Mouse (Mus musculus) liver, postnatal 0 days (tissue): Measurements from ENCODE around the gene Klhl6. TPM values are rescaled to one million over a fixed set of nuclear protein-coding genes. Genes with fewer than 3 reads are reported as not detected.
A peak's percentile ranks its signal among the peaks of the same experiment; 100 is the strongest.

Experiments
- ATAC-seq: fragments of 200-750 bp; cut with Nextera tagmentation; 2 replicates; pipeline ENCODE4 v1.8.0; 2017; ENCODE audit warnings: mild to moderate bottlenecking, moderate library complexity
- DNase-seq: peaks from one replicate; pipeline ENCODE4 v3.0.0-alpha.2; 2016
- H3K27ac ChIP-seq: fragments of 300-500 bp; sonication (generic); 2 replicates; pipeline ENCODE4 v1.5.1; 2014; ENCODE audit warnings: antibody characterized with exemption, moderate library complexity, mild to moderate bottlenecking, low read depth
- H3K27me3 ChIP-seq: fragments of 300-500 bp; sonication (generic); 2 replicates; pipeline ENCODE4 v1.6.1; 2014; ENCODE audit warnings: low read length, control low read depth, mixed read lengths; ENCODE audit not compliant: insufficient read depth
- H3K36me3 ChIP-seq: fragments of 300-500 bp; sonication (generic); replicated peaks from 2 replicates; pipeline ENCODE4 v1.6.1; 2014; ENCODE audit warnings: mild to moderate bottlenecking, control low read depth, low read length, moderate library complexity, mixed read lengths; ENCODE audit not compliant: insufficient read depth
- H3K4me1 ChIP-seq: fragments of 300-500 bp; sonication (generic); 2 replicates; pipeline ENCODE4 v1.6.1; 2014; ENCODE audit warnings: antibody characterized with exemption, mild to moderate bottlenecking, control low read depth; ENCODE audit not compliant: insufficient read depth
- H3K4me2 ChIP-seq: fragments of 300-500 bp; sonication (generic); 2 replicates; pipeline ENCODE4 v1.6.1; 2014; ENCODE audit warnings: low read depth, mild to moderate bottlenecking, low read length, moderate library complexity, mixed read lengths
- H3K4me3 ChIP-seq: fragments of 300-500 bp; sonication (generic); 2 replicates; pipeline ENCODE4 v1.5.1; 2014; ENCODE audit warnings: low read depth, low read length
- H3K9ac ChIP-seq: fragments of 300-500 bp; sonication (generic); replicated peaks from 2 replicates; pipeline ENCODE4 v1.6.1; 2014; ENCODE audit warnings: mild to moderate bottlenecking, moderate library complexity
- H3K9me3 ChIP-seq: fragments of 300-500 bp; sonication (generic); 2 replicates; pipeline ENCODE4 v1.6.1; 2016; ENCODE audit warnings: mild to moderate bottlenecking, control low read depth, low read length, mixed read lengths
- CTCF ChIP-seq: sonication (generic); IDR thresholded peaks from 2 replicates; pipeline ENCODE4 v1.5.1; 2016; ENCODE audit warnings: antibody characterized with exemption, low read depth
- EP300 ChIP-seq: IDR thresholded peaks from 2 replicates; pipeline ENCODE4 v1.6.1; 2016; ENCODE audit warnings: antibody characterized with exemption, low read depth, mild to moderate bottlenecking
- WGBS: fragments of 180-500 bp; shearing (Covaris S2); extraction: QIAGEN DNeasy Blood & Tissue Kit; methylation state at CpG from one replicate; pipeline ENCODE4 v1.1.7; 2014; ENCODE audit not compliant: insufficient replicate concordance; 5-methylcytosine and 5-hydroxymethylcytosine counted together
- polyA plus RNA-seq: library from polyadenylated mRNA; unstranded; fragments of >200 nt; fragmentation: Nextera tagmentation; extraction: Ambion mirVana; gene quantifications from 2 replicates; pipeline ENCODE4 v1.2.1, GENCODE M21; 2015

The Klhl6 gene
- polyA plus RNA-seq, 1 experiment from 2014 or later, result 17.2 TPM

DNA sequence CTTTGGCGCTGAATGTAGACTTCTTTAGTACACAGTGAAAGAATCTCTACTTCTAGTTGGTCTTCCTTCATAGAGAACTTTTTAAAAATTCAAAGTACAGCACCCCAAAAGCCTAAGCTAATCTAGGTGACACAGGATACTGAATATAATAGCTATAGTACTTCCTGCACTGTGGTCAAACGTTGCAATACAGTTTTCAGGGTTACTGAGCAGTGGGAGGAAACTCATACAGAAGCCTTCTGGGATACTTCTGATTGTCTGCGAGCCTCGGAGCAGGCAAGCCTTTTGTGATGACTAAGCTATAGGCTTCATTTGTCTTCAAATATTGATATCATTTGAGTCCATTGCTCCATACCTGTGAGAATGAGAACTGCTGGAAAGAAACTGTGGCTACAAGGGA is 7.4 kb downstream of the Klhl6 start:
- H3K27me3 ChIP-seq, result no peaks in the 10 kb centered on the region
- H3K27ac ChIP-seq, result peak overlapping the region; percentile 34
- H3K4me1 ChIP-seq, result peaks cover 34% of the 10 kb centered on the region
- ATAC-seq (no peak), DNase-seq (no peak)
- no peak overlapping the region for H3K4me2 ChIP-seq
- H3K36me3 ChIP-seq, result no peaks in the 10 kb centered on the region
- no peak for TF ChIP-seq CTCF
- no peak for TF ChIP-seq EP300
- H3K9ac ChIP-seq, result no peak overlapping the region
- 37% methylated on average over 4 of the region's 4 CpGs for WGBS
- no peaks in the 10 kb centered on the region for H3K9me3 ChIP-seq
- H3K4me3 ChIP-seq, result no peak overlapping the region

DNA sequence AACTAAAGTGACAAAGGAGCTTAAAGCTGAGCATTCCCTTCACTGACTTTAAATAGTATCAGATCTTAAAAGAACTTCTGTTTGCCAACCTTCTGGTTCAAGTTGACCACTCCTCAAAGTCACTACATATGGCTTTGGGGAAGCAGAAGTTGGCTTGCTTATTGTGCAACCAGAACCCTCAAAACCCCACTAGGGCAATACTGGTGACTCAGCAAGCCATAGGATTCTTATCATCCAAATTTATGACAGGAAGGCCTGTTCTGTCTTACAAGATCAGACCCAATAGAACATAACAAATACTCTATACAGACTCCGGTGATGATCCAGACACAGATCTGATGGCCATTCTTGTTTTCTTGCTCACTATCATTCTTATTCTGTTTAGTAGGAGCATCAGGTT is 9.4 kb downstream of the Klhl6 start:
- no peaks in the 10 kb centered on the region for H3K27me3 ChIP-seq
- H3K9me3 ChIP-seq, result no peaks in the 10 kb centered on the region
- H3K27ac ChIP-seq, result peak overlapping the region; percentile 26; the same call in 1 of the 2 replicates
- ATAC-seq (peak; percentile 44; the same call in 1 of the 2 replicates), DNase-seq (peak; percentile 20)
- no peak overlapping the region for H3K4me3 ChIP-seq
- H3K36me3 ChIP-seq, result no peaks in the 10 kb centered on the region
- H3K4me1 ChIP-seq, result peaks cover 27% of the 10 kb centered on the region
- no peak overlapping the region for H3K4me2 ChIP-seq
- H3K9ac ChIP-seq, result no peak overlapping the region
- 39% methylated on average over 1 of the region's 1 CpGs for WGBS
- TF ChIP-seq CTCF (no peak), EP300 (peak; percentile 44; the same call in 1 of the 2 replicates)

DNA sequence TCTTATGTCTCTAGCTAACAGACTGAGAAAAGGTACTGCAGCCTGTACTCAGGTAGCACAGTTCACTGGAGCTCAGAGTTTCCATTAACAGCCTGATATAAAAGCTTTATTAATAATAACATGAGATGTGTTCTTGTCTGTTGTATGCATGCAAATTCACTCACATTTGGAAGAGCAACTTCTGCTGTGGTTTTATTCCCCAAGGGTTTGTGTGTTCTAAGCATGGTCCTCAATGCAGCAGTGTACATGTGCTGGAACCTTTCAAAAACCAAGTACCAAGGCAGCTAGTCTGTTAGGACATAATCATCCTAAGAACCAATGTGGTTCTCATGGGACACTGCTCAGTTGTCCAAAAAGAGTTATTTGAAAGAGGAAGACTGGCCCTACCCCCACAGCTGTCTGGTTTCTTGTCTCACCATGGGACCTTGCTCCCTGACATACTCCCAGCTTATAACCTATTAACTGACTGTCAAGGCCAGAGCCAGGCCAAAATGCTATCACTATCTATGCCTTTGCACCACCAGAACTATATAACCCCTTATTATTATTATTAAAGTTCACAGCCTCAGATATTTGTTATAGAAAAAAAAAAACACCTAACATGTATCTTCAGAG is 10.0 kb downstream of the Klhl6 start:
- no peak for ATAC-seq
- Histone ChIP-seq H3K4me2 (no peak overlapping the region), H3K27me3 (no peaks in the 10 kb centered on the region), H3K4me3 (no peak overlapping the region), H3K36me3 (no peaks in the 10 kb centered on the region), H3K4me1 (peaks cover 27% of the 10 kb centered on the region), H3K9ac (no peak overlapping the region), H3K9me3 (no peaks in the 10 kb centered on the region), H3K27ac (peak overlapping the region; percentile 26; the same call in 1 of the 2 replicates)
- TF ChIP-seq CTCF, result no peak
- TF ChIP-seq EP300, result no peak
- no peak for DNase-seq

DNA sequence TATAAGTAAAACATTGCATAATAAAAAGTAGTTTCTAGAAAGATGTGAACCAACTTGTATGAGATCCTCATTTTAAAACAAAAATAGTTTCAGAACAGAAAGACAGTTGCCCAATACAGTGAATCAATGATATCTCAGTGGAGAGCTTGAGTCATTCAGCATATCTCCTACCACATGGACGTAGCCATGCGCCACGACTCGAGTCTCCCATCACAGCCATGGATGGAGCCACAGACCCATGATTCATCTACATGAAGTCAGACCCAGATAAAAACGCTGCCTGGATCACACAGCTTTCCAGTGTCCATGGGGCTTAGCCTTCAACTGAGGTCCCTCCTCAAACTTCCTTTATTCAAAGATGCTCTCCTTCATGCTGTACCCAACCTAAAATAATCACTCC is 13.3 kb downstream of the Klhl6 start:
- no peak overlapping the region for H3K4me3 ChIP-seq
- H3K4me2 ChIP-seq, result no peak overlapping the region
- ATAC-seq (no peak), DNase-seq (no peak)
- no peaks in the 10 kb centered on the region for H3K27me3 ChIP-seq
- TF ChIP-seq CTCF (no peak), EP300 (no peak)
- peaks cover 21% of the 10 kb centered on the region for H3K4me1 ChIP-seq
- H3K36me3 ChIP-seq, result no peaks in the 10 kb centered on the region
- H3K27ac ChIP-seq, result no peak overlapping the region
- no peak overlapping the region for H3K9ac ChIP-seq
- WGBS, result 57% methylated on average over 5 of the region's 5 CpGs
- no peaks in the 10 kb centered on the region for H3K9me3 ChIP-seq

DNA sequence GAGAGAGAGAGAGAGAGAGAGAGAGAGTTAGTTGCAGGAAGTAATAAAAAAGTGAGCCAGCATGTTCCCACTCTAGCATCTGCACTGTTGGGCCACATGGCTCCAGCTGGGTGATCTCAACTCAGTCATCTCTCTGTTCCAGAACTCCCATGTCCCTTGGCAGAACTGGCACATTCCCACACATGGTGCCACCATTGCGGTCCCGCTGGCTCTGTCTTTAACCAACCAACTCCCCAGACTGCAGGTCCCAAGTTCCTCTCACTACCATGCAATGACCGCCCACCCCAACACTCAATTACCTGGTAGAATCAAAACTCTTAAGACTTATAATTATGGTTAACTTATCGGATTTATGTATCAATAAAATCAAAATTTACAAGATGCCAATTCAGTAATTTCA is 14.2 kb downstream of the Klhl6 start:
- H3K9me3 ChIP-seq, result no peaks in the 10 kb centered on the region
- no peak for TF ChIP-seq CTCF
- no peak for TF ChIP-seq EP300
- 83% methylated on average over 4 of the region's 4 CpGs for WGBS
- H3K4me1 ChIP-seq, result peaks cover 17% of the 10 kb centered on the region; the same call in 1 of the 2 replicates
- H3K27ac ChIP-seq, result no peak overlapping the region
- no peak overlapping the region for H3K9ac ChIP-seq
- H3K4me2 ChIP-seq, result no peak overlapping the region
- no peak overlapping the region for H3K4me3 ChIP-seq
- H3K27me3 ChIP-seq, result no peaks in the 10 kb centered on the region
- no peak for ATAC-seq
- DNase-seq, result no peak
- no peaks in the 10 kb centered on the region for H3K36me3 ChIP-seq

DNA sequence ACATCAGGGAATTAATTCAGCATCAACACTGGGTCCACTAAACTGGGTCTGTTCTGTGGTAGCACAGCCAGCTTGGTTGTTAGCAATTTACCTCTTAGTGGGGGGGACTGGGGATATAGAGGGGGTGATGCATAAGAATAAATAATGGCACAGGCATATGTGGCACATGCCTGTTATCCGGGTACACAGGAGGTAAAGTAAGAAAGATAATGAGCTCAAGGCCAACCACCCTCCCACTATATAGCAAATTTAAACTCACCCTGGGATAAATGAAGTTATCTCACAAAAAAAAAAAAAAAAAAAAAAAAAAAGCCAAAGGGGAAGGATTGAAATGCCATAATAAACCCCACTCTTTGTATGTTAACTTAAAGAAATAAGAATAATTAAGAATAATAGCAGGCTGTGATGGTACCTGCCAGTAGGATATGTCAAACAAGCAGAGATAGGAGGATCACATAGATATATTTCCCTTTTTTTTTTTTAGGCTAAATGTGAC is 14.9 kb downstream of the Klhl6 start:
- H3K36me3 ChIP-seq, result no peaks in the 10 kb centered on the region
- ATAC-seq, result no peak
- peaks cover 17% of the 10 kb centered on the region; the same call in 1 of the 2 replicates for H3K4me1 ChIP-seq
- WGBS, result 58% methylated on average over 1 of the region's 1 CpGs
- no peaks in the 10 kb centered on the region for H3K9me3 ChIP-seq
- no peak overlapping the region for H3K4me3 ChIP-seq
- H3K9ac ChIP-seq, result no peak overlapping the region
- no peak for DNase-seq
- no peaks in the 10 kb centered on the region for H3K27me3 ChIP-seq
- TF ChIP-seq EP300 (no peak), CTCF (no peak)
- H3K4me2 ChIP-seq, result no peak overlapping the region
- no peak overlapping the region for H3K27ac ChIP-seq
